Mouse (Mus musculus) layer of hippocampus, postnatal 14 days (tissue): Measurements from ENCODE around the gene Zfp644. TPM values are rescaled to one million over a fixed set of nuclear protein-coding genes. Genes with fewer than 3 reads are reported as not detected.

Experiments used
- DNase-seq, 2 experiments: peaks; one replicate each; pipeline ENCODE4 v3.0.0; 2021 to 2022; ENCODE audit warnings: low spot score in 2 of 2, mixed read lengths in 1 of 2
- total RNA-seq, 2 experiments: library from RNA; stranded (reverse); gene quantifications; 2 replicates each; pipeline ENCODE4 v1.2.3; 2021

Gene Zfp644
- total RNA-seq, 2 experiments from 2014 or later = 85.1 to 91.0 TPM

DNA sequence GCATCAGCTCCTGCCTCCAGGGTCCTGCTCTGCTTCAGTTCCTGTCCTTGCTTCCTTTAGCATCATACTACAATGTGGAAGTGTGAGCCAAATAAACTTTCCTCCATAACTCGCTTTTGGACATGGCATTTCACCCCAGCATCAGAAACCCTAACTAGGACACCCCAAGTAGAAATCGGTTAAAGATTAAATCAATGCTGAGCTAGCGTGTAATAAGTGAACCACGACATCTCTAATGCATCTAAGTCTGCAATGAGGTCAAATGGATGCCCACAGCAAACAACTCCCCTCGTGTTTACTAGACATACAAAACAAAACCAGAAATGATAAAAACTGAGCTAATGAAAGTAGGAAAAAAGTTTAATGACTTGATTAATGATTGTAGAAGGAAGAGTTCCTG, 92.7 kb downstream of the Zfp644 start:
- DNase-seq = no peak

- no peak for DNase-seq
Observed at GRCm38 (mm10) chr5:106599482-106599881, 97.6 kb downstream of the Zfp644 start.

- no peak for DNase-seq
Observed at GRCm38 (mm10) chr5:106597472-106597871, 99.6 kb downstream of the Zfp644 start.

DNA sequence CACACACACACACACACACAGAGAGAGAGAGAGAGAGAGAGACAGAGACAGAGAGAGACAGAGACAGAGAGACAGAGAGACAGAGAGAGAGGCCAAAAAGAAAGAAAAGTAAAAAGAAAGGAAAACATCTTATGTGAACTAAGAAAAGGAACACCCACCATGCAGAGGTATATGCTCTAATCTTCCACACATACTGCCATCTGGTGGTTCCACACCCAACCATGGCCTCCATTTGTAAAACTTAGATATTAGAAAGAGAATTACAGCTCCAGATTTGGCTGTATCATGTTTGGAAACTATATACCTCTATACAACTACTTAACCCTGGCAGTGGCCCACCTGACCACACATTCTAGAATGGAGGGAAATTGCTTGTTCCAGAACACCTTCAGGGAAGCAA, 102.7 kb downstream of the Zfp644 start:
- DNase-seq = no peak

GRCm38 (mm10) chr5:106590686-106591085, 106.4 kb downstream of the Zfp644 start:
- no peak for DNase-seq

DNA sequence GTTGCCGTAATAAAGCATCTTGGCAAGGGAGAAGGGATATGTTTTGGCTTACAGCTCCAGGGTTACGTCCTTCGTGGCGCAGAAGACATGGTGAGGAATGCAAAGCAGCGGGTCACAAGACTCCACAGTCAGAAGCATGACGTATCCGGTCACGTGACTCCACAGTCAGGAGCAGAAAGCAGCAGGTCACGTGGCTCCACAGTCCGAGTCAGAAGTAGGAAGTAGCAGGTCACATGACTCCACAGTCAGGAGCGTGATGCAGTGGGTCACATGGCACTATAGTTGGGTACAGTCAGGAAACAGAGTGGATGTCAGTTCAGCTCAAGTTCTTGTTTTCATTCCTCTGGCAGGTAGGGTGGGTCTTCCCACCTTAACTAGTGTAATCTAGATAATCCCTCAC, 107.4 kb downstream of the Zfp644 start:
- DNase-seq = no peak

DNA sequence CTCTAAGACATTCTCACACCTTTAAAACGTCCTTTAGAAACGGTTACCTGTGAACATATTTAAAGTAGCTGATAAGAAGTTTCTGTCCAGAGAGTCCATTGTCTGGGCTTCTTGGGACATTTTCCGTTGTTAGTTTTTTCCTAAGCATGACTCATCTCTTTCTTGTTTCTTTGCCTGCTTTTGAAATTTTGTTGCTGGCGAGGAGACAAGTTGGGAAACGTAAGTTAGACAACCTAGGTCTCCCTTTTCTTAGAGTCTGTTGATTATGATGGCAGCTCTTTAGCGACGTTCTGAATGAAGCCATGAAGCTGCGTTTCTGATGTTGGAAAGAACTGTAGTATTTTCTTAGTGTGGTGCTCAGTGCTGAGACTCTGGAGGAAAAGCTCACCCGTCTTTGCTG, 108.1 kb downstream of the Zfp644 start:
- DNase-seq = no peak

DNA sequence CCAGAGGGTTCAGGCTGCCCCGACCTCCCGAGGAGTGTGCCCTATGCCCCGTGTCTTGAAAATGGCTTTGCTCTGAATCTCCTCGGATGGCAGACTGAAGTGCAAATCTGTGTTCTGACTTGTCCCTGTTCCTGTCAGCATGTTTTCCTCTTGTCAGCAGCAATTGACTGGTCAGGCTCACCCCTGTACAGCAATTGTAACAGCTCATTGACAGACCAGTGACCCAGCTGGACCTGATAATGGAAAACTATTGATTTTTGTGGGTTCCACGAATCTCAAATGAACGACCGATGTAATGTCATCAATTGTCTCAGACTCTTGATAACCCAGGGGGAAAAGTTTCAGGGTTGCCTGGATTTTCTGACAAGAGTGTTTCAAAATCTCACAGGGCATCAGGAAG, 116.1 kb downstream of the Zfp644 start:
- no peak for DNase-seq

DNA sequence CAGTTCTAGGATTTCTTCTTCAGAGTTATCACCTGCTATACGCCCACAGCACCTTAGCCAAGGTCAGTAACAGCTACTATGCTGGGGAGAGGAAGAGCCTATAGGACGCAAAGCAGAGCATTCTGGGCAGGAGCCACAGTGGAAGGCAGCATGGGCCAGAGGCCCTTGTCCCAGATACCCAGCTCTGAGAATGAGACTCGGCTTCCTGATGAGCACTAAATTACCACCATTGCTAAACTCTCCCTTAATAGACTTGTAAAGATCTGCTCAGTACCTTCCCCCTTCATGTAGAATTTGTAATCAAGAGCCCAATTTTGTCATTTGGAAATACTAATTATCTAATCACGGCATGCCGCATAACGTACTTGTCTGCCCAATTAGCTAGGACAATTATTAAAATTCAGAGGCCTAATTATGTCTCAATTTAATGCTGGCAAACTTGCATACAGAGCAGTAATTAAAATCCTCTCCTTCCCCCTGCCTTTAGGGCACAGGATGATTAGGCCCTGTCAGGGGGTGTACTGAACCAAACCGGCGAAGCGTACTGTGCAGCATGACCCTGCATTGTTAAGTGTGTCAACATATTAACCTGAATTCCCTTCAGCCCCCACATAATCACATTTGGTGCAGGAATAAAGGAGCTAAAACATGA, 119.7 kb downstream of the Zfp644 start:
- peak in 1 of 2 experiments; percentile 23 for DNase-seq

GRCm38 (mm10) chr5:106575098-106575497, 122.0 kb downstream of the Zfp644 start:
- DNase-seq = no peak

DNA sequence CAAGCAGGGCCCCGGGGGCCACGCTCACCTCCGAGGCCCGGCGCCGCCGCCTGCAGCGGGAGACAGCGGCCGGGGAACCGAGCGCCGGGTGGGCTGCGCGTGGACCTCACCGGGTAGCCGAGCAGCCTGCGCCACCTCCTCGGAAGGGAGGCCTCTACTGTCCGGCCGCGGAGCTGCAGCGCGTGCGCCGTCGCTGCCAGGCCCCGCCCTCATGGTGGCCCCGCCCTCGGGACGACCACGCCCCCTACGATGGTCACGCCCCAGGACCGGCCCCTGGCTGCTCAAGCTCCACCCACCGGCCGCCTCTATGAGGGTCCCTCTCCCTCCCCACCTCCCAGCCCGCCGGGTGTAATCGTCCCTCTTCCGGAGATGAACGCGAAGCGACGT, 122.5 kb downstream of the Zfp644 start:
- DNase-seq = peak; percentile 70 to 75

GRCm38 (mm10) chr5:106573742-106574559, 123.1 kb downstream of the Zfp644 start:
- no peak for DNase-seq

Other genes starting within 250 kb of the Zfp644 start
- gene Barhl2, start 239.1 kb downstream of the Zfp644 start, total RNA-seq = under 1 TPM; 0.17 to 0.32 TPM
- gene Gm17304, start 88.2 kb downstream of the Zfp644 start, total RNA-seq = not detected
- 1 to 10 TPM; 2.3 to 2.7 TPM for gene Hfm1, start 229.0 kb upstream of the Zfp644 start, total RNA-seq